Mouse (Mus musculus): ENCODE data around the gene Nudt16l1. TPM values are rescaled to one million over a fixed set of nuclear protein-coding genes. Genes with fewer than 3 reads are reported as not detected.

The Nudt16l1 gene
- polyA plus RNA-seq, 1 experiment from 2014 or later: 145 TPM

GRCm38 (mm10) chr16:4957446-4957845 lies 18.9 kb downstream of the Nudt16l1 start:
- H3K36me3 ChIP-seq (ENCODE audit: control insufficient read depth, insufficient read depth, low read length): peaks cover 52% of the 10 kb centered on the region
- H3K27me3 ChIP-seq (replicated peaks; ENCODE audit: control insufficient read depth, insufficient read depth, low read length): no peaks in the 10 kb centered on the region
- H3K9me3 ChIP-seq (ENCODE audit: control insufficient read depth, low read length): no peaks in the 10 kb centered on the region
- no peak overlapping the region for H3K9ac ChIP-seq (ENCODE audit: low read length)
- H3K4me2 ChIP-seq (ENCODE audit: low read length): no peak overlapping the region
- no peak for DNase-seq (ENCODE audit: low spot score)
- 0 out of 2 replicates have a peak, but pooled peaks cover under 1% of the 10 kb centered on the region for H3K4me1 ChIP-seq (replicated peaks; ENCODE audit: control insufficient read depth, insufficient read depth, low read length)
- WGBS: 86% methylated on average over 3 of the region's 3 CpGs
- no peak overlapping the region for H3K4me3 ChIP-seq (ENCODE audit: low read depth, low read length)
- no peak for ATAC-seq (replicated peaks; ENCODE audit: low FRiP score, low TSS enrichment, low read depth)
- H3K27ac ChIP-seq (ENCODE audit: low read depth): no peak overlapping the region

- no peak for ATAC-seq (replicated peaks; ENCODE audit: low FRiP score, low TSS enrichment, low read depth)
- Histone ChIP-seq H3K27ac (ENCODE audit: low read depth) (no peak overlapping the region), H3K9ac (ENCODE audit: low read length) (no peak overlapping the region), H3K4me2 (ENCODE audit: low read length) (no peak overlapping the region), H3K27me3 (replicated peaks; ENCODE audit: control insufficient read depth, insufficient read depth, low read length) (no peaks in the 10 kb centered on the region), H3K36me3 (ENCODE audit: control insufficient read depth, insufficient read depth, low read length) (peaks cover 24% of the 10 kb centered on the region), H3K9me3 (ENCODE audit: control insufficient read depth, low read length) (no peaks in the 10 kb centered on the region), H3K4me1 (replicated peaks; ENCODE audit: control insufficient read depth, insufficient read depth, low read length) (0 out of 2 replicates have a peak, but pooled peaks cover 15% of the 10 kb centered on the region), H3K4me3 (ENCODE audit: low read depth, low read length) (no peak overlapping the region)
- no peak for DNase-seq (ENCODE audit: low spot score)
- 92% methylated on average over 8 of the region's 8 CpGs for WGBS
Measured at GRCm38 (mm10) chr16:4960260-4960659, 21.7 kb downstream of the Nudt16l1 start.

GRCm38 (mm10) chr16:4963346-4963745 lies 24.8 kb downstream of the Nudt16l1 start:
- H3K36me3 ChIP-seq (ENCODE audit: control insufficient read depth, insufficient read depth, low read length): 0 out of 2 replicates have a peak, but pooled peaks cover 4% of the 10 kb centered on the region
- H3K9ac ChIP-seq (ENCODE audit: low read length): peak overlapping the region; percentile 75
- DNase-seq (ENCODE audit: low spot score) (no peak), ATAC-seq (replicated peaks; ENCODE audit: low FRiP score, low TSS enrichment, low read depth) (no peak)
- peak overlapping the region; percentile 91 for H3K4me3 ChIP-seq (ENCODE audit: low read depth, low read length)
- 37% methylated on average over 9 of the region's 9 CpGs for WGBS
- H3K4me2 ChIP-seq (ENCODE audit: low read length): peak overlapping the region; percentile 77
- H3K27ac ChIP-seq (ENCODE audit: low read depth): no peak overlapping the region
- no peaks in the 10 kb centered on the region for H3K9me3 ChIP-seq (ENCODE audit: control insufficient read depth, low read length)
- 0 out of 2 replicates have a peak, but pooled peaks cover 17% of the 10 kb centered on the region for H3K4me1 ChIP-seq (replicated peaks; ENCODE audit: control insufficient read depth, insufficient read depth, low read length)
- no peaks in the 10 kb centered on the region for H3K27me3 ChIP-seq (replicated peaks; ENCODE audit: control insufficient read depth, insufficient read depth, low read length)

- no peaks in the 10 kb centered on the region for H3K27me3 ChIP-seq (replicated peaks; ENCODE audit: control insufficient read depth, insufficient read depth, low read length)
- 0 out of 2 replicates have a peak, but pooled peaks cover 4% of the 10 kb centered on the region for H3K36me3 ChIP-seq (ENCODE audit: control insufficient read depth, insufficient read depth, low read length)
- 0 out of 2 replicates have a peak, but pooled peaks cover 17% of the 10 kb centered on the region for H3K4me1 ChIP-seq (replicated peaks; ENCODE audit: control insufficient read depth, insufficient read depth, low read length)
- WGBS: under 1% methylated on average over 72 of the region's 76 CpGs
- no peaks in the 10 kb centered on the region for H3K9me3 ChIP-seq (ENCODE audit: control insufficient read depth, low read length)
- peak; percentile 96 for DNase-seq (ENCODE audit: low spot score)
- peak; percentile 98 for ATAC-seq (replicated peaks; ENCODE audit: low FRiP score, low TSS enrichment, low read depth)
- H3K9ac ChIP-seq (ENCODE audit: low read length): peak within 1 kb of the TSS; percentile 75
- peak within 1 kb of the TSS; percentile 77 for H3K4me2 ChIP-seq (ENCODE audit: low read length)
- peak within 1 kb of the TSS; percentile 91 for H3K4me3 ChIP-seq (ENCODE audit: low read depth, low read length)
- H3K27ac ChIP-seq (ENCODE audit: low read depth): peak within 1 kb of the TSS; percentile 57
Measured at GRCm38 (mm10) chr16:4963797-4964709, 25.5 kb downstream of the Nudt16l1 start, which contains the start of gene Anks3. TSS of gene Anks3 (minus strand) at chr16:4964205.

- 0 out of 2 replicates have a peak, but pooled peaks cover 17% of the 10 kb centered on the region for H3K4me1 ChIP-seq (replicated peaks; ENCODE audit: control insufficient read depth, insufficient read depth, low read length)
- no peak; the same call in 1 of the 2 replicates for ATAC-seq (replicated peaks; ENCODE audit: low FRiP score, low TSS enrichment, low read depth)
- 0 out of 2 replicates have a peak, but pooled peaks cover 3% of the 10 kb centered on the region for H3K36me3 ChIP-seq (ENCODE audit: control insufficient read depth, insufficient read depth, low read length)
- H3K27ac ChIP-seq (ENCODE audit: low read depth): no peak overlapping the region; the same call in 1 of the 2 replicates
- WGBS: 21% methylated on average over 13 of the region's 13 CpGs
- H3K9me3 ChIP-seq (ENCODE audit: control insufficient read depth, low read length): no peaks in the 10 kb centered on the region
- H3K27me3 ChIP-seq (replicated peaks; ENCODE audit: control insufficient read depth, insufficient read depth, low read length): no peaks in the 10 kb centered on the region
- DNase-seq (ENCODE audit: low spot score): no peak
- peak overlapping the region; percentile 75 for H3K9ac ChIP-seq (ENCODE audit: low read length)
- peak overlapping the region; percentile 91 for H3K4me3 ChIP-seq (ENCODE audit: low read depth, low read length)
- peak overlapping the region; percentile 77 for H3K4me2 ChIP-seq (ENCODE audit: low read length)
Measured at GRCm38 (mm10) chr16:4964731-4965391, 26.3 kb downstream of the Nudt16l1 start.

- no peak for ATAC-seq (replicated peaks; ENCODE audit: low FRiP score, low TSS enrichment, low read depth)
- 90% methylated on average over 8 of the region's 8 CpGs for WGBS
Measured at GRCm38 (mm10) chr16:4965392-4966129, 27.0 kb downstream of the Nudt16l1 start.

GRCm38 (mm10) chr16:4968426-4968825 lies 29.9 kb downstream of the Nudt16l1 start:
- Histone ChIP-seq H3K4me1 (replicated peaks; ENCODE audit: control insufficient read depth, insufficient read depth, low read length) (0 out of 2 replicates have a peak, but pooled peaks cover 7% of the 10 kb centered on the region), H3K9me3 (ENCODE audit: control insufficient read depth, low read length) (no peaks in the 10 kb centered on the region), H3K9ac (ENCODE audit: low read length) (no peak overlapping the region), H3K27ac (ENCODE audit: low read depth) (no peak overlapping the region), H3K4me2 (ENCODE audit: low read length) (no peak overlapping the region), H3K36me3 (ENCODE audit: control insufficient read depth, insufficient read depth, low read length) (no peaks in the 10 kb centered on the region), H3K4me3 (ENCODE audit: low read depth, low read length) (no peak overlapping the region), H3K27me3 (replicated peaks; ENCODE audit: control insufficient read depth, insufficient read depth, low read length) (no peaks in the 10 kb centered on the region)
- DNase-seq (ENCODE audit: low spot score) (no peak), ATAC-seq (replicated peaks; ENCODE audit: low FRiP score, low TSS enrichment, low read depth) (no peak)
- WGBS: 89% methylated on average over 3 of the region's 3 CpGs

More at GRCm38 (mm10) chr16:4965392-4966129, 27.0 kb downstream of the Nudt16l1 start:
- H3K27ac ChIP-seq (ENCODE audit: low read depth): no peak overlapping the region
- H3K9me3 ChIP-seq (ENCODE audit: control insufficient read depth, low read length): no peaks in the 10 kb centered on the region
- H3K4me3 ChIP-seq (ENCODE audit: low read depth, low read length): no peak overlapping the region
- H3K36me3 ChIP-seq (ENCODE audit: control insufficient read depth, insufficient read depth, low read length): no peaks in the 10 kb centered on the region
- no peak overlapping the region for H3K4me2 ChIP-seq (ENCODE audit: low read length)
- no peak for DNase-seq (ENCODE audit: low spot score)
- H3K27me3 ChIP-seq (replicated peaks; ENCODE audit: control insufficient read depth, insufficient read depth, low read length): no peaks in the 10 kb centered on the region
- H3K4me1 ChIP-seq (replicated peaks; ENCODE audit: control insufficient read depth, insufficient read depth, low read length): 0 out of 2 replicates have a peak, but pooled peaks cover 17% of the 10 kb centered on the region
- no peak overlapping the region for H3K9ac ChIP-seq (ENCODE audit: low read length)
